Mouse (Mus musculus) left cerebral cortex, adult 8-10 months (tissue): ENCODE measurements at regions not wholly inside any gene's neighbourhood (a gene's known extent, or its start where the extent isn't known, plus 50 kb on each side); places are given as distances from the start of the nearest gene placed in this dataset.
A peak's percentile ranks its signal among the peaks of the same experiment; 100 is the strongest.

Experiments used
- DNase-seq, 2 experiments: peaks; one replicate each; pipeline ENCODE4 v3.0.0; 2022; ENCODE audit warnings: low spot score in 2 of 2

DNA sequence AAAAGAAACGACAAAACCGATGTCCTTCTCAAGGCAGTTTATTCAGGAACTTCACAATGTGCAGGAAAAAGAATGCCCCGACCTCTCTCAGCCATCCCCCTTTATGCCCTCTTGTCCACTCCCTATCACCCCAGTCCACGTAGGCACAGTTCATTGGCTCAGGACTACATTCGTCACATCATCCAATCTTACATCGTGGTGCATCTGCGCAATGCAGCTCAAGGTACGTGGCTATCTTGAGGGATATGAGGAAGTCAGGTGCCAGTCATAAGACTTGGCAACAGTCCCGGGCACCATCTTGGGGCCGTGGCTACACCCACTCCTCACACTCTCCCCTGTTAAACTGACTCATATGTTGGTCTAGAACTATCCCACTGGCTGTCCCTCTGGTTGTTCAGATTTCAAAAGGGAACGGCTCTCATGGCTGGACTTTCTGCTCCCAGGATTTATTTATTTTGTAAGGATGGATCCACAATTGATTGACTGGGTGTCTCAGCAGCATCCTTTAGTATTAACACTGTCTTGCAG, 87.4 kb upstream of the Olfr1402 start:
- peak in 1 of 2 experiments; percentile 27 for DNase-seq

DNA sequence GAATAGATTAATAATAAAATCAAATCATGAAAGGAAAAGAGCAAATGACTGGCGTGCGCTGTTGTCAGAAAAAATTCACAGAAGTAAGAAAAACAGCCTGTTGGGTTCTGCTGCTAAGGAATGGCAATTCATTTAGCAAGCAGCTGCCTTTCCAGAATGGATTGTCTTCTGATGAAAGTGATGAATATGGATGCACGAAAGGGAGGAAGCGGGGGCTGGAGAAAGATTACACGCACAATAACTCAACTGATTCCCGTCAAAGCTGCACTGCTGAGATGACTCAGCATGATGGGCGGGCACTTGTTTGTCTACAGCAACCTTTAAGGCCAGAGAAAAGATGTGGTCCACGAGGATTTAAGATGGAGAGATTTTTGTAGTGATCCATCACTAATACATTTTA, 85.4 kb upstream of the Olfr1402 start:
- no peak for DNase-seq

DNA sequence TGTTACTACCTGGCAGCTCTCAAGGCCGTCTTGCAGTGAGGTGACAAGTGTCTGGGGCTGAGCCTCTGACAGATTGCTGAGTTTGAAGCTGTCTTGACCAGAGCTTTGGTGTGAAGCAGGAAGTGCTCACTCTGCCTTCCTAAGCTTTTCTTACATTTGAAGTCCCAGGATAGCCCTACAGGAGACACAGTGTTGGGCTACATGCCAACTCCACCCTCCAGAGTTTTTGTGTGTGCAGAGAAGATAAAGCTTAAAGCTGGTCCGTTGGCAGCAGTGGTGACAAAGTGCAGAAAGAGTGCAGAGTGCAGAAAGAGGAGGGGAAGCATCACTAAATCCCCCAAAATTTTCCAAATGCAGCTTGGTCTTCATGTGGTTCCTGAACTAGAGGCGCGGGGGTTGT, 70.1 kb upstream of the Olfr1402 start:
- no peak for DNase-seq

DNA sequence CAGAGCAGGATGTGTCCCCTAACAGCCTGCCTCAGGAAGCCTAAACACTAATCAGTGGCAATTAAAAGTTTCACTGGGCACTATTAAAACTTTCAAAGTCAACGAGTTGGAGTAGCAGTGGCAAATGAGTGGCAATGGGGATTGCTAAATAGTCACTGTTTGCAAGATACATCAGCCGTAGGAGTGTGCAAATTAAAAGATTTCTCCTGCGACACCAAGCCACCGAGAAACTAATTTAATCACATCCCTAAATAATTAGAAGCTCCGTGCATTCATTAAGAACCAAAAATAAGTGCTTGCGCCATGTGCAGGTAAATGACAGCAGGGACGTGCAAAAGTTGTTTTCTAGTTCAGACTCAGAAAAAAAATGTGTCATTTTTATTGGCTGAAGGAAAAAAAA, 69.4 kb upstream of the Olfr1402 start:
- DNase-seq, result no peak

GRCm38 (mm10) chr3:97489336-97489735, 67.5 kb upstream of the Olfr1402 start:
- DNase-seq, result no peak
